21 mouse cellular contexts compared by ENCODE assay signal in the genomic region with DNA sequence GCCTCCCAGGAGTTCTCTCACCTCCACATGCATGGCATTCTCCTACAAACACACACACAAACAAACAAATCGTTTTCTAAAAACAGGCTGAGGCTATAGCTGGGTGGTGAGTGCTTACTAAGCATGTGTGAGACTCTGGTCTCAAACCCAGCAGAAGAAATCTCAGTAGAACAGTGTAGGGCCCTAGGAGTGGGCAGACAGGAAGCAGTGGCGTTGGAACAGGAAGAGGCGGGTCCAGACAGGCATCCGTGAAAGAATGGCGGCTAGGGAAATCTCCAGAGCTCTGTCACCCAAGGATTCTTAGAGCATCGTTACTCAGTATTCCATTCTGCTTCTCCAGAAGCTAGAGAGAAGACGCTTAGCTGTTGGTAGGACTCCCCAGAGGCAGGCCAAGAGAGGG. TPM values are rescaled to one million over a fixed set of nuclear protein-coding genes. Genes with fewer than 3 reads are reported as not detected.
DNase-seq lines count a peak whose midpoint lies in the region; ATAC-seq and TF ChIP-seq lines count a peak whose summit lies in the region.
"Had no signal": no experiment of that assay in that cellular context is flagged by ENCODE, and none has a peak within 500 bp of the region (broad histone marks: within the 10 kb centered on the region; RNA-seq: fewer than 3 reads in every experiment).

No protein-coding gene starts in this region.

- no peaks in the 10 kb centered on the region for H3K27me3 ChIP-seq in hindbrain, postnatal 0 days (ENCODE audit: insufficient read depth, low read length)
- H3K27me3 ChIP-seq in hindbrain, embryonic 12.5 days, result no peaks in the 10 kb centered on the region
- H3K27me3 ChIP-seq in E14TG2a.4 (ENCODE audit: insufficient read depth, low read length), result no peaks in the 10 kb centered on the region
- H3K27me3 ChIP-seq: embryonic facial prominence, embryonic 13.5 days; forebrain, embryonic 13.5 days; heart, embryonic 13.5 days; hindbrain, embryonic 15.5 days; intestine, embryonic 15.5 days had no signal

- H3K4me2 ChIP-seq in hindbrain, postnatal 0 days (ENCODE audit: low read depth, low read length), result no peak overlapping the region
- no peak overlapping the region for H3K4me2 ChIP-seq in hindbrain, embryonic 12.5 days (replicated peaks)
- H3K4me2 ChIP-seq: embryonic facial prominence, embryonic 13.5 days; forebrain, embryonic 13.5 days; heart, embryonic 13.5 days; hindbrain, embryonic 15.5 days; intestine, embryonic 15.5 days had no signal

- 0 out of 2 replicates have a peak overlapping the region, but pooled peaks have one; percentile 38 for H3K27ac ChIP-seq in hindbrain, postnatal 0 days
- no peak overlapping the region for H3K27ac ChIP-seq in hindbrain, embryonic 12.5 days
- H3K27ac ChIP-seq: embryonic facial prominence, embryonic 13.5 days; forebrain, embryonic 13.5 days; heart, adult 2 months; heart, embryonic 10.5 days; heart, embryonic 13.5 days; hindbrain, embryonic 15.5 days; intestine, embryonic 15.5 days had no signal

- TF ChIP-seq CTCF in hindbrain, postnatal 0 days (IDR thresholded peaks at IDR 0.05; ENCODE audit: low read depth), result no peak
- no peak for TF ChIP-seq CTCF in E14TG2a.4 (conservative IDR thresholded peaks at IDR 0.05; ENCODE audit: low read length)

- no peak for ATAC-seq in hindbrain, postnatal 0 days
- no peak for ATAC-seq in hindbrain, embryonic 12.5 days (ENCODE audit: low FRiP score)
- ATAC-seq: CD4-positive, CD25-positive, alpha-beta regulatory T cell, adult 4 months; forebrain, embryonic 13.5 days; forebrain, embryonic 16.5 days; intestine, embryonic 15.5 days had no signal

- WGBS in hindbrain, postnatal 0 days, result 94% methylated on average over 7 of the region's 7 CpGs
- WGBS in hindbrain, embryonic 12.5 days, result 90% methylated on average over 7 of the region's 7 CpGs

- H3K9me3 ChIP-seq in hindbrain, postnatal 0 days (ENCODE audit: low read length), result no peaks in the 10 kb centered on the region
- H3K9me3 ChIP-seq in hindbrain, embryonic 12.5 days (replicated peaks), result no peaks in the 10 kb centered on the region
- H3K9me3 ChIP-seq in E14TG2a.4 (ENCODE audit: low read length), result no peaks in the 10 kb centered on the region
- H3K9me3 ChIP-seq: embryonic facial prominence, embryonic 10.5 days; embryonic facial prominence, embryonic 13.5 days; forebrain, embryonic 10.5 days; forebrain, embryonic 13.5 days; heart, embryonic 10.5 days; heart, embryonic 13.5 days; hindbrain, embryonic 15.5 days; intestine, embryonic 15.5 days had no signal

- 0 out of 2 replicates have a peak, but pooled peaks cover 5% of the 10 kb centered on the region for H3K4me1 ChIP-seq in hindbrain, postnatal 0 days (ENCODE audit: insufficient read depth, low read length)
- H3K4me1 ChIP-seq in hindbrain, embryonic 12.5 days, result 0 out of 2 replicates have a peak, but pooled peaks cover 8% of the 10 kb centered on the region
- H3K4me1 ChIP-seq in E14TG2a.4 (replicated peaks; ENCODE audit: low read depth, low read length), result peaks cover 52% of the 10 kb centered on the region
- H3K4me1 ChIP-seq: forebrain, embryonic 13.5 days; hindbrain, embryonic 15.5 days had no signal

- no peaks in the 10 kb centered on the region for H3K36me3 ChIP-seq in hindbrain, postnatal 0 days (ENCODE audit: insufficient read depth, low read length)
- no peaks in the 10 kb centered on the region for H3K36me3 ChIP-seq in hindbrain, embryonic 12.5 days
- H3K36me3 ChIP-seq in E14TG2a.4 (ENCODE audit: insufficient read depth, low read length), result no peaks in the 10 kb centered on the region
- H3K36me3 ChIP-seq: embryonic facial prominence, embryonic 10.5 days; embryonic facial prominence, embryonic 13.5 days; forebrain, embryonic 10.5 days; heart, embryonic 10.5 days; heart, embryonic 13.5 days; hindbrain, embryonic 15.5 days; intestine, embryonic 15.5 days had no signal

- no peak overlapping the region for H3K4me3 ChIP-seq in hindbrain, postnatal 0 days (ENCODE audit: low read length)
- H3K4me3 ChIP-seq in hindbrain, embryonic 12.5 days, result no peak overlapping the region
- H3K4me3 ChIP-seq in E14TG2a.4 (replicated peaks; ENCODE audit: low read length), result peak overlapping the region; percentile 69
- H3K4me3 ChIP-seq: embryonic facial prominence, embryonic 10.5 days; embryonic facial prominence, embryonic 13.5 days; erythroblast, embryonic 14.5 days; forebrain, embryonic 10.5 days; forebrain, embryonic 13.5 days; heart, adult 2 months; heart, embryonic 10.5 days; heart, embryonic 13.5 days; hindbrain, embryonic 15.5 days; intestine, embryonic 15.5 days had no signal

- DNase-seq in hindbrain, postnatal 0 days (ENCODE audit: low spot score), result no peak
- peak; percentile 70 for DNase-seq in R1 (ENCODE audit: low read depth, low spot score)
- DNase-seq in adrenal gland, postnatal 14 days, result no peak
- DNase-seq in heart, adult 18-20 months, result no peak
- DNase-seq in layer of hippocampus, postnatal 36 days, result no peak
- DNase-seq: cerebellum, adult 11 months; embryo, embryonic 11 days had no signal

- H3K9ac ChIP-seq in hindbrain, postnatal 0 days (replicated peaks; ENCODE audit: low read length), result no peak overlapping the region
- no peak overlapping the region for H3K9ac ChIP-seq in hindbrain, embryonic 12.5 days
- H3K9ac ChIP-seq: embryonic facial prominence, embryonic 13.5 days; forebrain, embryonic 13.5 days; heart, embryonic 13.5 days; hindbrain, embryonic 15.5 days; intestine, embryonic 15.5 days had no signal

RNA-seq across cellular contexts. Expression of a gene that starts 35.4 kb away (rescaled TPM):
- total RNA-seq in hindbrain, postnatal 0 days (2014; rRNA removed), result 3.7 and 4.2 TPM in 2 replicates
- 4.5 and 4.9 TPM in 2 replicates for polyA plus RNA-seq in hindbrain, postnatal 0 days (2015; fragmentation: Nextera tagmentation; extraction: Ambion mirVana)
- 6.2 and 6.9 TPM in 2 replicates for polyA plus RNA-seq in hindbrain, embryonic 12.5 days (2016; fragmentation: Nextera tagmentation; extraction: Ambion mirVana)
- total RNA-seq in adrenal gland, postnatal 14 days (2021), result 51.1 and 59.2 TPM in 2 replicates
- total RNA-seq in heart, adult 18-20 months (2021), result 10 to 100 TPM; 76.1 to 82.5 TPM
- total RNA-seq in layer of hippocampus, postnatal 36 days (2021), result 10 to 100 TPM; 70.0 to 81.0 TPM

RNA-seq across cellular contexts. Expression of a gene that starts 37.7 kb away (rescaled TPM):
- total RNA-seq in hindbrain, postnatal 0 days (2014; rRNA removed), result 34.4 and 39.3 TPM in 2 replicates
- polyA plus RNA-seq in hindbrain, postnatal 0 days (2015; fragmentation: Nextera tagmentation; extraction: Ambion mirVana), result 19.7 and 20.4 TPM in 2 replicates
- polyA plus RNA-seq in hindbrain, embryonic 12.5 days (2016; fragmentation: Nextera tagmentation; extraction: Ambion mirVana), result 25.1 and 31.5 TPM in 2 replicates
- 32.3 and 32.5 TPM in 2 replicates for total RNA-seq in adrenal gland, postnatal 14 days (2021)
- 10 to 100 TPM; 33.9 to 34.9 TPM for total RNA-seq in heart, adult 18-20 months (2021)
- 10 to 100 TPM; 53.5 to 60.2 TPM for total RNA-seq in layer of hippocampus, postnatal 36 days (2021)

Comparison
In these comparisons a context has a peak if more than half of its experiments do, and no peak if none do; other contexts are left out.
1. RNA of a gene that starts 35.4 kb away (total RNA-seq): 76.1 to 82.5 TPM in heart, adult 18-20 months, 70.0 to 81.0 TPM in layer of hippocampus, postnatal 36 days and 51.1 to 59.2 TPM in adrenal gland, postnatal 14 days; 3.7 to 4.2 TPM in hindbrain, postnatal 0 days; every median in the first group is over 10 times any median in the second.